Mouse (Mus musculus): Measurements from ENCODE around the gene Adk.
"Not testable (repeated sequence)": the region's sequence is repeated elsewhere in the genome, so short reads cannot be mapped to it uniquely, and the experiment has no call there.

DNA sequence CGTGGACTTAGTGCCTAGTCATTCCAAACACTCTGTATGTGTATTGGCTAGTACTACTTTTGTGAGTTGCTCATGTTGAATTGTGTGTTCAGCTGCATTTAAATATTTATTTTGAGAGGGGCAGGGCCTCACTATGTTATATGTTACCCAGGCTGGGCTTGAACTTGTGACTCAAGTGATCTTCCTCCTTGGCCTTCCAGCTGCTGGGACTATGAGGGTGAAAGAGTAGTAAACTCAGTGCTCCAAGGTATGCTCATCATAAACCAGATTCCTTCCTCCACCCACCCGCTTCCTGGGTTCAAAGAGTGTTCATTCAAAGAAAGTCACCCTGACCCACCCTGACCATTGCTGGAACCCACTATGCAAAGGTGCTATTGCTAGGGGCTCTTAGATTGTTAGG, 434.8 kb downstream of the Adk start:
- not testable (repeated sequence) for TF ChIP-seq CTCF (IDR thresholded peaks at IDR 0.05; ENCODE audit: control insufficient read depth, insufficient read depth, insufficient read length); CEBPB (IDR thresholded peaks at IDR 0.05; ENCODE audit: low read depth); USF1 (IDR thresholded peaks at IDR 0.05; ENCODE audit: low read depth); MYOG (IDR thresholded peaks at IDR 0.05; ENCODE audit: control insufficient read depth, extremely low read depth, insufficient read length); MYOD1 (IDR thresholded peaks at IDR 0.05; ENCODE audit: control insufficient read depth, insufficient read length, low read depth); MAX (IDR thresholded peaks at IDR 0.05)
